Mouse (Mus musculus) brain, embryonic 14.5 days (tissue): ENCODE measurements around the gene Zfp800.

Experiments
- CTCF ChIP-seq: fragments of 200-500 bp; IDR thresholded peaks from 2 replicates; pipeline ENCODE4 v1.5.1; 2012; ENCODE audit warnings: inconsistent platforms, mild to moderate bottlenecking, moderate library complexity, borderline replicate concordance; ENCODE audit not compliant: insufficient read depth, insufficient read length; ENCODE audit errors: extremely low read depth
- POLR2A ChIP-seq: fragments of 200-500 bp; IDR thresholded peaks from 2 replicates; pipeline ENCODE4 v1.6.1; 2012; ENCODE audit warnings: mild to moderate bottlenecking, inconsistent platforms, borderline replicate concordance; ENCODE audit not compliant: poor library complexity, insufficient read depth, insufficient read length, severe bottlenecking; ENCODE audit errors: extremely low read depth

GRCm38 (mm10) chr6:28259750-28260149 is 138.1 kb downstream of the Zfp800 start:
- no peak for TF ChIP-seq CTCF
- no peak for TF ChIP-seq POLR2A
